12 mouse cellular contexts compared by ENCODE assay signal in the genomic region with DNA sequence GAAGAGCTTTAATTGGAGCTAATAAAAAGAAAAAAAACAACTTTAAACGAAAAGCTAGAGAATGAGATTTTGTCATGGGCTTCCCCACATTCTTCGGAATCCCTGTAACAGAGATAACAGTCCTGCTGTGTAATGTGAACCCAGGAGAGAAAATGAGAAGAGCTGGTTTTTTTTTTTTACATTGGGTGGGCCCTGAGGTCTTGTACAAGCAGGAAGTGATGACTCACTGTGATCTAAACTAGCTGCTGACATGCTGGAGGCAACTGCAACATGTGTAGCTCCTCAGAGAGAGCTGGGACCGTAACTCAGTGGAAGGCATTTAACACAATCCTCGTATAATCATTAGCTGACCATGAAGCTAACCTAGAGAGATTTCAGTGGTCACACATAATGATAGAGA.
A peak's percentile ranks its signal among the peaks of the same experiment; 100 is the strongest.
DNase-seq lines count a peak whose midpoint lies in the region; ATAC-seq and TF ChIP-seq lines count a peak whose summit lies in the region.
"Had no signal": no experiment of that assay in that cellular context is flagged by ENCODE, and none has a peak within 500 bp of the region (broad histone marks: within the 10 kb centered on the region; RNA-seq: fewer than 3 reads in every experiment).

No protein-coding gene starts in this region.

- WGBS in kidney, embryonic 14.5 days: 34% methylated on average over 4 of the region's 4 CpGs
- 8% methylated on average over 4 of the region's 4 CpGs for WGBS in liver, embryonic 12.5 days (ENCODE audit: insufficient replicate concordance)

- H3K36me3 ChIP-seq in kidney, embryonic 14.5 days (ENCODE audit: control insufficient read depth, insufficient read depth, low read length): no peaks in the 10 kb centered on the region
- peaks cover 0 to 18% of the 10 kb centered on the region in 2 experiments; a peak in 2 of 4 replicates for H3K36me3 ChIP-seq in MEL (ENCODE audit: control insufficient read depth in 1 of 2, insufficient read depth in 2 of 2, low read length in 2 of 2)
- H3K36me3 ChIP-seq in liver, embryonic 12.5 days: no peaks in the 10 kb centered on the region

- no peak for TF ChIP-seq CTCF in MEL (IDR thresholded peaks at IDR 0.05 in 2 of 3, conservative IDR thresholded peaks at IDR 0.05 in 1 of 3; ENCODE audit: control insufficient read depth in 1 of 3, insufficient read depth in 1 of 3, low read depth in 2 of 3, low read length in 3 of 3, poor library complexity in 1 of 3, severe bottlenecking in 1 of 3)

- TF ChIP-seq EP300 in MEL (IDR thresholded peaks at IDR 0.05; ENCODE audit: low read depth in 1 of 2, low read length in 2 of 2): peak; percentile 68 to 73

- peaks cover 3% of the 10 kb centered on the region; the same call in 1 of the 2 replicates for H3K4me1 ChIP-seq in kidney, embryonic 14.5 days (ENCODE audit: control insufficient read depth, insufficient read depth, low read length)
- H3K4me1 ChIP-seq in MEL (ENCODE audit: control insufficient read depth in 1 of 2, insufficient read depth in 2 of 2, low read length in 2 of 2): peaks cover 3 to 6% of the 10 kb centered on the region in 2 experiments
- 0 out of 2 replicates have a peak, but pooled peaks cover 3% of the 10 kb centered on the region for H3K4me1 ChIP-seq in liver, embryonic 12.5 days

- H3K4me2 ChIP-seq in kidney, embryonic 14.5 days (replicated peaks; ENCODE audit: low read depth, low read length): no peak overlapping the region
- H3K4me2 ChIP-seq in liver, embryonic 12.5 days: no peak overlapping the region

- no peak overlapping the region for H3K27ac ChIP-seq in kidney, embryonic 14.5 days (ENCODE audit: low read depth, low read length)
- peak overlapping the region; percentile 52; the same call in 1 of the 2 replicates for H3K27ac ChIP-seq in MEL (ENCODE audit: control insufficient read depth, low read depth, low read length)
- no peak overlapping the region for H3K27ac ChIP-seq in liver, embryonic 12.5 days

- H3K27me3 ChIP-seq in kidney, embryonic 14.5 days (ENCODE audit: control insufficient read depth, insufficient read depth, low read length): no peaks in the 10 kb centered on the region
- no peaks in the 10 kb centered on the region for H3K27me3 ChIP-seq in MEL (ENCODE audit: control insufficient read depth in 1 of 2, insufficient read depth in 2 of 2, low read length in 2 of 2)
- H3K27me3 ChIP-seq in liver, embryonic 12.5 days (replicated peaks): no peaks in the 10 kb centered on the region

- H3K9me3 ChIP-seq in kidney, embryonic 14.5 days (ENCODE audit: control insufficient read depth, low read length): no peaks in the 10 kb centered on the region
- no peaks in the 10 kb centered on the region for H3K9me3 ChIP-seq in MEL (replicated peaks; ENCODE audit: insufficient read depth, low read length)
- H3K9me3 ChIP-seq in liver, embryonic 12.5 days (replicated peaks): no peaks in the 10 kb centered on the region

- no peaks in the 10 kb centered on the region for H3K79me2 ChIP-seq in MEL (ENCODE audit: control insufficient read depth, insufficient read depth, low read length, poor library complexity)

- no peak overlapping the region for H3K9ac ChIP-seq in kidney, embryonic 14.5 days (ENCODE audit: low read depth, low read length)
- H3K9ac ChIP-seq in MEL (ENCODE audit: control insufficient read depth, low read depth, low read length, poor library complexity, severe bottlenecking): peak overlapping the region; percentile 38; the same call in 1 of the 2 replicates
- no peak overlapping the region for H3K9ac ChIP-seq in liver, embryonic 12.5 days
- H3K9ac ChIP-seq: liver, postnatal 0 days had no signal

- DNase-seq in kidney, postnatal 25 days: no peak
- peak; percentile 24 for DNase-seq in A20 (ENCODE audit: low read depth, low spot score)
- DNase-seq in MEL (ENCODE audit: low read depth, low spot score): peak; percentile 86
- no peak for DNase-seq in layer of hippocampus, adult 11-12 months (ENCODE audit: low spot score)
- no peak for DNase-seq in frontal cortex, adult 2 months (ENCODE audit: extremely low spot score in 1 of 2, low spot score in 1 of 2)
- DNase-seq: adrenal gland, postnatal 36 days; gastrocnemius, postnatal 14 days; liver, postnatal 0 days had no signal

- TF ChIP-seq POLR2A in MEL (IDR thresholded peaks at IDR 0.05; ENCODE audit: control insufficient read depth in 1 of 2, insufficient read depth in 1 of 2, low read depth in 1 of 2, low read length in 2 of 2, poor library complexity in 1 of 2): peak in 1 of 2 experiments; percentile 32; a peak in 1 of 4 replicates

- no peak; the same call in 1 of the 2 replicates for TF ChIP-seq RAD21 in MEL (IDR thresholded peaks at IDR 0.05; ENCODE audit: low read depth, low read length)

- ATAC-seq in kidney, embryonic 14.5 days (ENCODE audit: low FRiP score, low TSS enrichment): peak; percentile 24; the same call in 1 of the 2 replicates
- peak; percentile 56 for ATAC-seq in inflammation-experienced regulatory T-cells, adult 6 months
- no peak for ATAC-seq in liver, embryonic 12.5 days
- ATAC-seq: liver, postnatal 0 days; midbrain, embryonic 16.5 days had no signal

- no peak overlapping the region for H3K4me3 ChIP-seq in kidney, embryonic 14.5 days (ENCODE audit: low read length)
- peak overlapping the region; percentile 9 to 41; a peak in 2 of 4 replicates for H3K4me3 ChIP-seq in MEL (ENCODE audit: control insufficient read depth in 1 of 2, insufficient read depth in 1 of 2, low read depth in 2 of 2, low read length in 2 of 2)
- H3K4me3 ChIP-seq in liver, embryonic 12.5 days: no peak overlapping the region

TF ChIP-seq in MEL, 35 proteins besides CTCF, POLR2A, EP300 and RAD21:
- TF ChIP-seq USF2 (IDR thresholded peaks at IDR 0.05; ENCODE audit: borderline replicate concordance in 1 of 2, insufficient read depth in 1 of 2, low read depth in 1 of 2, low read length in 2 of 2) (no peak), MAX (IDR thresholded peaks at IDR 0.05; ENCODE audit: low read length) (peak; percentile 96), ZNF384 (IDR thresholded peaks at IDR 0.05; ENCODE audit: low read depth, low read length) (peak; percentile 98), TAL1 (IDR thresholded peaks at IDR 0.05; ENCODE audit: low read length) (no peak), TBP (IDR thresholded peaks at IDR 0.05; ENCODE audit: low read depth, low read length) (0 out of 2 replicates have a peak, but pooled peaks have one; percentile 25), ETS1 (IDR thresholded peaks at IDR 0.05; ENCODE audit: low read depth, low read length) (peak; percentile 92), USF1 (IDR thresholded peaks at IDR 0.05; ENCODE audit: low read depth, low read length) (no peak), TCF12 (IDR thresholded peaks at IDR 0.05; ENCODE audit: low read depth, low read length) (no peak), ZC3H11A (IDR thresholded peaks at IDR 0.05; ENCODE audit: low read depth, low read length) (no peak), MYC (IDR thresholded peaks at IDR 0.05; ENCODE audit: low read depth, low read length) (peak; percentile 97), MXI1 (IDR thresholded peaks at IDR 0.05; ENCODE audit: low read depth, low read length) (peak; percentile 98), UBTF (IDR thresholded peaks at IDR 0.05; ENCODE audit: borderline replicate concordance, insufficient read depth, low read depth, low read length) (no peak), ELF1 (IDR thresholded peaks at IDR 0.05; ENCODE audit: low read depth, low read length) (peak; percentile 54; the same call in 1 of the 2 replicates), ZMIZ1 (IDR thresholded peaks at IDR 0.05; ENCODE audit: low read depth, low read length) (no peak), BHLHE40 (IDR thresholded peaks at IDR 0.05; ENCODE audit: borderline replicate concordance, low read depth, low read length) (peak; percentile 60; the same call in 1 of the 2 replicates), SMC3 (IDR thresholded peaks at IDR 0.05; ENCODE audit: low read depth, low read length) (no peak), NRF1 (IDR thresholded peaks at IDR 0.05; ENCODE audit: insufficient read depth, low read depth, low read length, poor library complexity, severe bottlenecking) (no peak), MEF2A (IDR thresholded peaks at IDR 0.05; ENCODE audit: extremely low read depth, insufficient replicate concordance, low read depth, low read length, poor library complexity, severe bottlenecking) (no peak), ZKSCAN1 (IDR thresholded peaks at IDR 0.05; ENCODE audit: low read depth, low read length) (no peak), SIN3A (IDR thresholded peaks at IDR 0.05; ENCODE audit: low read length) (peak; percentile 90), CHD1 (IDR thresholded peaks at IDR 0.05; ENCODE audit: low read depth, low read length) (no peak), KAT2A (conservative IDR thresholded peaks at IDR 0.05; ENCODE audit: low read depth, low read length) (no peak), E2F4 (IDR thresholded peaks at IDR 0.05; ENCODE audit: borderline replicate concordance, low read depth, low read length) (no peak), NELFE (IDR thresholded peaks at IDR 0.05; ENCODE audit: low read depth, low read length) (no peak), MAZ (IDR thresholded peaks at IDR 0.05; ENCODE audit: low read depth, low read length) (no peak), GATA1 (IDR thresholded peaks at IDR 0.05; ENCODE audit: low read depth, low read length) (peak; percentile 72), JUND (IDR thresholded peaks at IDR 0.05; ENCODE audit: low read depth, low read length) (peak; percentile 89), POLR2AphosphoS5 (IDR thresholded peaks at IDR 0.05; ENCODE audit: borderline replicate concordance, low read depth, low read length) (no peak), POLR2AphosphoS2 (IDR thresholded peaks at IDR 0.05; ENCODE audit: low read length) (no peak), RCOR1 (IDR thresholded peaks at IDR 0.05; ENCODE audit: low read depth, low read length) (peak; percentile 28; the same call in 1 of the 2 replicates), GABPA (IDR thresholded peaks at IDR 0.05; ENCODE audit: low read depth, low read length) (0 out of 2 replicates have a peak, but pooled peaks have one; percentile 22), HCFC1 (IDR thresholded peaks at IDR 0.05; ENCODE audit: low read depth, low read length) (0 out of 2 replicates have a peak, but pooled peaks have one; percentile 32), MYB (IDR thresholded peaks at IDR 0.05; ENCODE audit: low read depth, low read length) (no peak), CHD2 (IDR thresholded peaks at IDR 0.05; ENCODE audit: low read length) (no peak)
TF ChIP-seq in MEL: peak in this region for 14.

Comparison
In these comparisons a context has a peak if more than half of its experiments do, and no peak if none do; other contexts are left out.
1. H3K4me3 ChIP-seq: peak in MEL (2 of 2); none in kidney, embryonic 14.5 days (single experiment) and liver, embryonic 12.5 days (single experiment).
2. DNase-seq: peak in A20 (single experiment) and MEL (single experiment); none in kidney, postnatal 25 days (0 of 2), layer of hippocampus, adult 11-12 months (single experiment) and frontal cortex, adult 2 months (0 of 2).